Mouse (Mus musculus) embryonic facial prominence, embryonic 13.5 days (tissue): Measurements from ENCODE around the gene Neurog2. TPM values are rescaled to one million over a fixed set of nuclear protein-coding genes. Genes with fewer than 3 reads are reported as not detected.

ENCODE experiments used
- ATAC-seq: fragments of 200-750 bp; cut with Nextera tagmentation; 2 replicates; pipeline ENCODE4 v1.8.0; 2017; ENCODE audit warnings: low read depth; ENCODE audit not compliant: insufficient number of reproducible peaks, insufficient read depth, low FRiP score, low TSS enrichment
- H3K27ac ChIP-seq: fragments of 300-500 bp; sonication (generic); 2 replicates; pipeline ENCODE4 v1.5.1; 2015; ENCODE audit warnings: moderate library complexity, mild to moderate bottlenecking, inconsistent platforms
- H3K27me3 ChIP-seq: fragments of 300-500 bp; sonication (generic); 2 replicates; pipeline ENCODE4 v1.6.1; 2015; ENCODE audit warnings: mild to moderate bottlenecking, inconsistent platforms
- H3K36me3 ChIP-seq: fragments of 300-500 bp; sonication (generic); 2 replicates; pipeline ENCODE4 v1.6.1; 2015; ENCODE audit warnings: mild to moderate bottlenecking, inconsistent platforms
- H3K4me1 ChIP-seq: fragments of 300-500 bp; sonication (generic); 2 replicates; pipeline ENCODE4 v1.6.1; 2015; ENCODE audit warnings: inconsistent platforms
- H3K4me2 ChIP-seq: fragments of 300-500 bp; sonication (generic); 2 replicates; pipeline ENCODE4 v1.6.1; 2015; ENCODE audit warnings: moderate library complexity, mild to moderate bottlenecking, inconsistent platforms
- H3K4me3 ChIP-seq: fragments of 300-500 bp; sonication (generic); 2 replicates; pipeline ENCODE4 v1.5.1; 2015; ENCODE audit warnings: mild to moderate bottlenecking, inconsistent platforms
- H3K9ac ChIP-seq: fragments of 300-500 bp; sonication (generic); 2 replicates; pipeline ENCODE4 v1.6.1; 2015; ENCODE audit warnings: mild to moderate bottlenecking, inconsistent platforms
- H3K9me3 ChIP-seq: fragments of 300-500 bp; sonication (generic); 2 replicates; pipeline ENCODE4 v1.6.1; 2016; ENCODE audit warnings: inconsistent platforms
- WGBS: fragments of 180-500 bp; shearing (Covaris S2); methylation state at CpG from one replicate; pipeline ENCODE4 v1.1.7; 2015; ENCODE audit warnings: mixed read lengths; 5-methylcytosine and 5-hydroxymethylcytosine counted together
- polyA plus RNA-seq: library from polyadenylated mRNA; unstranded; fragments of >200 nt; fragmentation: Nextera tagmentation; extraction: Ambion mirVana; gene quantifications from 2 replicates; pipeline ENCODE4 v1.2.1, GENCODE M21; 2015

Neurog2 gene
- polyA plus RNA-seq, 1 experiment from 2014 or later: 0.32 TPM

DNA sequence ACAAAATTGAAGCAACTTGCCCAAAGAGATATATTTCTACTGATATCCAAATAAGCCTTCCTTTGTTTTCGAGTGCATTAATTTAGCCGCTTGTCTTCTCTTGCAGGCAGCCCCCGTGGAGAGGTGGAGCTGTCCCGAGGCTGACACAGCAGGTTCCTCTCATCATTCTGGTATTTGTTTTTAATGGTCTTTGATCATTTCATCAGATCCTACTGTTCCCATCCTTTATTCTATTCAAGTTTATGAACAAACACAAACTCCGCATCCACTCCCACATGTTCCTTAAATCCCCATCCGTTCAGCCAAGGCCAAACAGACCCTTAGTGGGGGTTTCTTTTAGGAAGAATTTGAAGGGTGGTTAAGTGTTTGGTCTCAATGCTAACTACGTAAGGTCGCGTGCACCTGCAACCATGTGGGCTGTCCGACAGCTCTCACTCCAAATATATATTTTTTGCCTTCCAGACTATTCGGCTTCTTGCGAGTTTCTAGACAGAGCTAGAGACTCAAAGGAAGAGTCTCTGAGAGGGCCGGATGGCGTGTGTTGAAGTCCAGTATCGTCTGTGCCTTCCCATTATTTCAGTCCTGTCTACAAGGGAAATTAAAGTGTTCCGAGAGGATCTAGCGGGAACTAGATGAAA, 2.1 kb upstream of the Neurog2 start:
- Histone ChIP-seq H3K4me3 (no peak overlapping the region), H3K4me1 (peaks cover 41% of the 10 kb centered on the region), H3K4me2 (no peak overlapping the region), H3K36me3 (no peaks in the 10 kb centered on the region), H3K9ac (no peak overlapping the region), H3K9me3 (no peaks in the 10 kb centered on the region), H3K27me3 (peaks cover 95% of the 10 kb centered on the region), H3K27ac (no peak overlapping the region)
- ATAC-seq: no peak
- WGBS: 3% methylated on average over 17 of the region's 17 CpGs

DNA sequence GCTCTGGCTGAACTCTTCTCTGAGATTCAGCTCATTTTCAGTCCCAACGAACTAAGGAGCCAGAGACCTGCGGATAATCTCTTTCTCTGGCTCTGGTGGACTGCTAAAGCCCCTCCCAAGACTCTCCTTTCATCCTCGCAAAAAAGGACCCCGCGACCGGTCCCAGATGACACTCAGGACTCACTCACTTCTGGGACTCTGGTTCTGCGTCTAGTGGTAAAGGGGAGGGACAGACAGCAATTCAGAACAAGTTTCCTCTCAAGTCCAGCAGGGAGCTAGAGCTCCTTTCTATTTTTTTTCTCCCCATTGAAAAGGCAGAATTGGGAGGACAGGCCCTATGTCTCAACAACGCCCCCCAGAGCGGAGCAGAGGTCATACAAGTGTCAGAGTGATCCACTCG, 1.4 kb upstream of the Neurog2 start:
- Histone ChIP-seq H3K9ac (no peak overlapping the region), H3K4me1 (peaks cover 38% of the 10 kb centered on the region), H3K4me2 (no peak overlapping the region), H3K4me3 (no peak overlapping the region), H3K36me3 (no peaks in the 10 kb centered on the region), H3K27me3 (peaks cover 94% of the 10 kb centered on the region), H3K9me3 (no peaks in the 10 kb centered on the region), H3K27ac (no peak overlapping the region)
- WGBS: 1% methylated on average over 10 of the region's 10 CpGs
- ATAC-seq: no peak

DNA sequence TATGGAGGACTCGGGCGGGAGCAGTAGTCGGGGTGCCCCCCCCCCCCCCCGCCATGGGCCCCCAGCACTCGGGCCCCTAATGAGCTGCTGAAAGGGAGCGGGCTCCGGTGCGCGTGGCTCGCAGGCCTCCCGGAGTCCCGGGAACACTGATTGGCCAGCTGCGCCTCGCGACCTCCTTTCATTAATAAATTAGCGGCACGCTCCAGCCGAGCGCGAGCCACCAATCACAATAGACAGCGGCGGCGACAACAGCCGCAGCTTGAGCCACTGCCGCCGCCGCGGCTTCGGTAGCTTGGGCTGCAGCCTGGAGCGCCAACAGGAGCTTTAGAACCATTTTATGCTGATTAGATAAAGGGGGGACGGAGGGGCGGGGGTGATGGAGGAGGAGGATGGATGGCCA, 404 bp upstream of the Neurog2 start:
- peaks cover 94% of the 10 kb centered on the region for H3K27me3 ChIP-seq
- peaks cover 38% of the 10 kb centered on the region for H3K4me1 ChIP-seq
- no peaks in the 10 kb centered on the region for H3K36me3 ChIP-seq
- no peak overlapping the region for H3K9ac ChIP-seq
- no peaks in the 10 kb centered on the region for H3K9me3 ChIP-seq
- H3K27ac ChIP-seq: no peak overlapping the region
- H3K4me2 ChIP-seq: peak overlapping the region; percentile 75
- WGBS: 1% methylated on average over 27 of the region's 32 CpGs
- 0 out of 2 replicates have a peak, but pooled peaks have one; percentile 11 for ATAC-seq
- peak overlapping the region; percentile 45 for H3K4me3 ChIP-seq

DNA sequence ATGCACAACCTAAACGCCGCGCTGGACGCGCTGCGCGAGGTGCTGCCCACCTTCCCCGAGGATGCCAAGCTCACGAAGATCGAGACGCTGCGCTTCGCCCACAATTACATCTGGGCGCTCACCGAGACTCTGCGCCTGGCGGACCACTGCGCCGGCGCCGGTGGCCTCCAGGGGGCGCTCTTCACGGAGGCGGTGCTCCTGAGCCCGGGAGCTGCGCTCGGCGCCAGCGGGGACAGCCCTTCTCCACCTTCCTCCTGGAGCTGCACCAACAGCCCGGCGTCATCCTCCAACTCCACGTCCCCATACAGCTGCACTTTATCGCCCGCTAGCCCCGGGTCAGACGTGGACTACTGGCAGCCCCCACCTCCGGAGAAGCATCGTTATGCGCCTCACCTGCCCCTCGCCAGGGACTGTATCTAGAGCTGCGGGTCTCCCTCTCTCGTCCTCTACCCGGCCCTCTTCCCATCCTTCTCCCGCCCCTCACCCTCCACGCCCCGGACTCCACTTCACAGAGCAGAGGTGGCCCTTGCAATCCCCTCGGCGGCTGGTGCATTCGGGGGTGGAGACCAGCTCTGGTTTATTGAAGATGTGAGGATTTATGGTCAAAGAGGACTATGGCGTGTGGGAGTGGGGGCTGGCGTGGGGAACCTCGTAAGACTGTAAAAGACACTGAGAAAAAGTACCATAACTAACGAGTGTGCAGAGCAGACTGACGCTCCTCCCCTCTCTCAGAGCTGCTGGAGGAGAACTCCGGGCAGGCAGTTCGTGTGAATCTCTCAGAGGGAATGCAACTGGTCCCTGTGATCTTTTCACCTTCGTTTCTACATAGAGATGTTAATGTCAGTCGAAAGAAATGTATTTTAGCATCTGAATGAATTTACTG, 1.4 kb downstream of the Neurog2 start:
- H3K36me3 ChIP-seq: no peaks in the 10 kb centered on the region
- peak overlapping the region; percentile 75 for H3K4me2 ChIP-seq
- under 1% methylated on average over 58 of the region's 58 CpGs for WGBS
- no peak overlapping the region for H3K27ac ChIP-seq
- H3K9ac ChIP-seq: 0 out of 2 replicates have a peak overlapping the region, but pooled peaks have one; percentile 27
- ATAC-seq: peak; percentile 61; the same call in 1 of the 2 replicates
- peaks cover 25% of the 10 kb centered on the region for H3K4me1 ChIP-seq
- no peaks in the 10 kb centered on the region for H3K9me3 ChIP-seq
- peak overlapping the region; percentile 45 for H3K4me3 ChIP-seq
- H3K27me3 ChIP-seq: peaks cover 96% of the 10 kb centered on the region

DNA sequence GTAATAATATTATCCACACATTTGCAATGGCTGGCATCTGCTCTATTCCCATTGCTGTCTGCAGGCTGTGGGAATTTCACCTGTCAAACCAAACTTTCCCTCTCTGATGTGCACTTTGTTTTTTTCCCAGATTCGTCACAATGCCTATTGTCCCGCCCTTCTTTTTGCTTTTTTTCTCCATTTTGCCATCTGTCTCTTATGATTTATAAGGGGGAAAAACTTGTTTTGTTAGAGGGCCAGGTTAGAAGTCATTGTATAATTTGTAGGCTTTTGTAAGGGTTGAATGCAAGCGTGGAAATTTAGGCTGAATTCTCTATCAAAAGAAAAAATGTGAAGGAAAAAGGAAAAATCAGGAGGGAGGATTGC, 2.0 kb downstream of the Neurog2 start:
- Histone ChIP-seq H3K4me3 (no peak overlapping the region), H3K27me3 (peaks cover 96% of the 10 kb centered on the region), H3K27ac (no peak overlapping the region), H3K4me2 (no peak overlapping the region), H3K9ac (no peak overlapping the region), H3K9me3 (no peaks in the 10 kb centered on the region), H3K36me3 (no peaks in the 10 kb centered on the region), H3K4me1 (peaks cover 31% of the 10 kb centered on the region)
- WGBS: 6% methylated on average over 3 of the region's 3 CpGs
- no peak for ATAC-seq

DNA sequence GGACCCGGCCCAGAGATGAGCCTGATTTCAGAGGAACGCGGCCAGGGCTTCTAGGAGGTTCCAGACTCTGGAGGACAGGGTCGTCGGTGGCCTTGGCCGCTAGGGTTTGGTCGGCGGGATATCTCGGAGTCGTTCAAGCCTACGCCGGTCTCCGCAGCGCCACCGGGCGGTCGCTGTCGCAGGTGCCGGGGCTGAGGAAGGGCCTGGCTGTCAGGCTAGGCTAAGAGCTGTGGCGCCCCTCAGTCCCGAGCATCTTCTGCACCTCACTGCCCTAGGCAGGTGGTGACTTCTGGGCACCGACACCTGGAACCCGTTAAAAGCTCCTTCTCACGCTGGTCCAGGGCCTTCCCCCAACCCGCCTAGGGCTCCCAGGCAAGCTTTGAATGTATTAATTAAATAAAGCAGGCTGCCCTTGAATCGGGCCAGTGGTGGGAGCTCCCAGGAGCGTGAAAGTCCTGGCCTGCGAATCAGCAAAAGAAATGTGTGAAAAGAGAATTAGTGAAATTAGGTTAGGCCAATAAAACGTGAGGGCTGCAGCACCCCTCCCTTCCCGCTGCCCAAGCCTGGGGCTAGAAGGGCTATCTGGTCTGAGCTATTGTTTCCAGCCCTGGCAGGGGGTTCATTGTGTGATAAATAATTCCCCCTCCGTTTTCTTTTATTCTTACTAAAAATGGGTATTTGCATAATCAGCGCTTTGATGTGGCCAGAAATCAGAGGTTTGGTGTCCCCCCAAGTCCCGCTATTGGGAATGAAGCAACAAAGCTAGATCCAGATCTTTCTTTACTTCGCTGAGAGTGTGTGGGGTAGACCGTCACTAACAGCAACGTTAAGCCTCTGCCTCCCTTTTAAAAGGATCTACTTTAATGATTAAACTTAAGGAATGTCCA, 7.2 kb downstream of the Neurog2 start:
- Histone ChIP-seq H3K4me1 (peaks cover 15% of the 10 kb centered on the region), H3K4me3 (no peak overlapping the region), H3K9ac (no peak overlapping the region), H3K27ac (no peak overlapping the region), H3K27me3 (peaks cover 95% of the 10 kb centered on the region), H3K9me3 (no peaks in the 10 kb centered on the region), H3K4me2 (peak overlapping the region; percentile 31), H3K36me3 (no peaks in the 10 kb centered on the region)
- WGBS: 1% methylated on average over 36 of the region's 36 CpGs
- no peak for ATAC-seq

DNA sequence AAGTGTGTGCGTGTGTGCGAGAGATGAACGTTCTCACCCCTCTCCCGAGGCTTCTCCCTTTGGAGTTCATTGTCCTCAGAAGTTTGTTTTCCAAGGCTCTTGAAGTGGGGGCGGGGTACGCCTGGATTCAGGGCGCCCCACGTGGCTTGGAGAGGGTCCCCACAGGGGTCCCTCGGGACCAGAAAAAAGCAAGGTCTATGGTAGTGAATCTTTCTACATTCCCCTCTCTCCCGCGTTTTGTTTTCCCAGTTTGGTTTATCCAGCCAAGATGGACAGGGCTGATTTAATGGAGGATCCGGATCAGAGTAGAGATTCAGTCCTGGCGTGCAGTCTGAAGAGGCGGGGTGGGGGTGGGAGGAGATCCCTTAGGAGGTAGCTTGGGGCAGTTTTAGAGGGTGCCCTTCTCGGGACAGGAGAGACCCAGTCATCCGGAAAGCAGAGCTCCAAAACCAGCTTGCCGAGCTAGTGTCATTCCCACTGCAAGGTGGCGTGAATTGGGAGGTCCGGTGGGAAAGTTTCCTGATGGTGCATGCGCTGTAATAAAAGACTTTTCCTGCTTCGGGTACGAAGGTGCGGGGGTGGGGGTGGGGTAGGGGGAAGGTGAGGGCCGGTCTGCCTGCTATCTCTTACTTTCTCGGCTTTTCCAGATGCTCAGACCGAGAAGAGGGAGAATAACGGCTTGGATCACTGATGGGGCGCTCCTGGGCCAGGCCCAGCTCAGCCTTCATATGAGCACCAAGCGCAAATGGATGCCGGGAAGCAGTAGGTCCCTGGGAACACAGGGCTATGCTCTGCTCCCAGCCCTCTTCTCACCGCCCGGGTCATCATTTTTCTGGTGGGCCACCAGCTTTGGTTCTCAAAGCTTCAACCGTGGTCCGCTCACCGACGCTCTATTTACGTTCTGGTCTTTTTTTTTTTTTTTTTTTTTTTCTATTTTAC, 8.1 kb downstream of the Neurog2 start:
- Histone ChIP-seq H3K4me3 (peak overlapping the region; percentile 19), H3K9ac (no peak overlapping the region), H3K9me3 (no peaks in the 10 kb centered on the region), H3K27me3 (peaks cover 97% of the 10 kb centered on the region), H3K36me3 (no peaks in the 10 kb centered on the region), H3K4me2 (peak overlapping the region; percentile 31), H3K4me1 (peaks cover 15% of the 10 kb centered on the region), H3K27ac (no peak overlapping the region)
- ATAC-seq: no peak
- WGBS: 2% methylated on average over 37 of the region's 37 CpGs

DNA sequence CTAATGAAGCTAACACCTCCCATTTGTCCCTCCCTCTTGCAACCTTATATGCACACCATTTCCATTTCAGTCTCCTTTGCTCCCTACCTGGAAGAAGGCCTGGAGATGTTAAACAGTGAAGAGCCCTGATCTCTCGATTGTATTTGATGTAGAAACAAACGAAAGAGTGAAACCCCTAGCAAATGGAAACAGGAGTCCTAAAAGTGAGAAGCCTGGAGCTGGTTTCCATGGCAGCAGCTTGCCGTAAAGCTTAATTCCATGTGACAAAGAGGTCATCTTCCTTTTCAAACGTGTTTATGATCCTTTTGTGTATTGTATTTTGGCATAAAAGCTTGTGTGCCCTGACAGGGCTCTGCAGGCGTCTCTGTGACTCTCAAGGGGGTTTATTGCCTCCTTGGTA, 9.3 kb downstream of the Neurog2 start:
- Histone ChIP-seq H3K4me2 (no peak overlapping the region), H3K4me1 (peaks cover 15% of the 10 kb centered on the region), H3K9me3 (no peaks in the 10 kb centered on the region), H3K9ac (no peak overlapping the region), H3K27me3 (peaks cover 98% of the 10 kb centered on the region), H3K36me3 (no peaks in the 10 kb centered on the region), H3K4me3 (no peak overlapping the region), H3K27ac (no peak overlapping the region)
- WGBS: 12% methylated on average over 5 of the region's 5 CpGs
- ATAC-seq: no peak

DNA sequence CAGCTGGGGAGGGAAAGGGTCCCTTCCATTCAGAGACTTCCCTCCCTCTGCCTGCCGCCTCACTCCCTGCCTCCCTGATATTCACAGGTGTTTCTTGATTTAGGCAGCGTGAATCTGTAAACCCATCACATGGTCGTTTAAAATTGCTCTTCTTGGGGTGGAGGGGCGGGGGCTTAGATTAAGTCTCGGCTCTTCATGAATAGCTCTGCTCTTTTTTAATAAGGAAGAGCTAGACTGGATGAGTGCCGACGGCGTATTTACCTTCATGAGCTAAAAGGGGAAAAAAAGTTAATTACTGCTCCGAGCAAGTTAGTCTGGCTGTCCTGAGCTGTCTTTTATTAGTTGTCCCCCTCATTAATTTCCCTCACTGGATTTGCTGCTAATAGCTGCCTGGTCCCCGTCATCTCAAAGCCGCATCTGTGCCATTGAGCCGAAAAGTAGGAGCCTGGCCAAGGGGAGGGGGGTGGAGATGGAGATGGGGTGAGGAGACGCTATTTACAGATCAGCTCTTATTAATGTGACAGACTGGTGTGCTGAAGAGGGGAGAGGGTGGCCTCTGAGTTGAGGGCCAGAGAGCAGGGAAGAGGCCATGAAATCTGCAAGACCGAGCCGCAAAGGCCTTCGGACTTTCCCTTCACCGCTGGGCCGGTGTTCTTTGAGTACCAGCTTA, 13.4 kb downstream of the Neurog2 start:
- no peaks in the 10 kb centered on the region for H3K36me3 ChIP-seq
- H3K9me3 ChIP-seq: no peaks in the 10 kb centered on the region
- no peak overlapping the region for H3K4me3 ChIP-seq
- no peak overlapping the region for H3K27ac ChIP-seq
- ATAC-seq: no peak
- WGBS: 49% methylated on average over 18 of the region's 18 CpGs
- H3K9ac ChIP-seq: no peak overlapping the region
- H3K27me3 ChIP-seq: peaks cover 67% of the 10 kb centered on the region
- H3K4me1 ChIP-seq: no peaks in the 10 kb centered on the region
- no peak overlapping the region for H3K4me2 ChIP-seq
